Mouse (Mus musculus) gonadal fat pad, adult 2 months (tissue): Measurements from ENCODE around the gene Celsr1. TPM values are rescaled to one million over a fixed set of nuclear protein-coding genes. Genes with fewer than 3 reads are reported as not detected.

Source experiments
- DNase-seq: peaks from one replicate; pipeline ENCODE4 v3.0.0-alpha.2; 2012; ENCODE audit warnings: low read depth
- polyA plus RNA-seq: library from polyadenylated mRNA; depleted of rRNA; stranded (reverse); fragments of >200 nt; gene quantifications from 2 replicates; pipeline ENCODE4 v1.2.3, GENCODE M21; 2012

The Celsr1 gene
- polyA plus RNA-seq, 1 experiment: 6.4 TPM

GRCm38 (mm10) chr15:85994906-85995608, 38.5 kb downstream of the Celsr1 start:
- DNase-seq: no peak

DNA sequence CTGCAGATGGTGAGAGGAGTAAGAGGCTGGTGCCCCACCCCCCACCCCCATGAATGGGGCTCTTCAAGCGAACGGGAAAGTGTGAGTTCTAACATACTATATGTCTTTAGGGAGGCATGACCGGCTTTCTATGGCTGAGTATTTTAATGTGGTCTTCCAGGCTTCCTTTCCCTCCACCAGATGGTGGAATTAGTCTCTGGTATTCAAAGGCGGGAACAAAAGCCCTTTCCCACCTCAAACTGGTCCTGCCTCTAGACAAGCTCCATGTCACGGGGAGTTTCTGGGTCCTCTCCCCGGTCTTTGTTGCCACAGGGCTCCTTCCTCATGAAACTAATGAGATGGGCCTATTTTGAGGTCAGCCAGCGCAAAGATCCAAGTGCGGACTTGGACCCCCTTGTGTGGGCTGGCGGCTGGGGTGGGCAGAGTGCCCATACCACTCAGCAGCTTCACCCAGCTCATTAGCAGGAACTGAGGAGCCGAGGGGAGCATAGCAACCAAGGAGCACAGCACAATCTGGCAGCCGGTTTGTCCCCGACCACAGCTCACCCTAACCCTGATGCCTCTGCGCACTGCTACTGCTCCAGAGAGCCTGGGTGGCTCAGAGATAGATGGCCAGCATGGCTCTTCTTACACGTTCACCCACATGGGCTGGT, 39.5 kb downstream of the Celsr1 start:
- DNase-seq: no peak

GRCm38 (mm10) chr15:85993386-85993785, 40.2 kb downstream of the Celsr1 start:
- no peak for DNase-seq

GRCm38 (mm10) chr15:85992125-85992495, 41.5 kb downstream of the Celsr1 start:
- no peak for DNase-seq

GRCm38 (mm10) chr15:85991453-85992124, 42.0 kb downstream of the Celsr1 start:
- DNase-seq: peak; percentile 88

- DNase-seq: peak; percentile 77
Observed at GRCm38 (mm10) chr15:85990696-85991443, 42.7 kb downstream of the Celsr1 start.

DNA sequence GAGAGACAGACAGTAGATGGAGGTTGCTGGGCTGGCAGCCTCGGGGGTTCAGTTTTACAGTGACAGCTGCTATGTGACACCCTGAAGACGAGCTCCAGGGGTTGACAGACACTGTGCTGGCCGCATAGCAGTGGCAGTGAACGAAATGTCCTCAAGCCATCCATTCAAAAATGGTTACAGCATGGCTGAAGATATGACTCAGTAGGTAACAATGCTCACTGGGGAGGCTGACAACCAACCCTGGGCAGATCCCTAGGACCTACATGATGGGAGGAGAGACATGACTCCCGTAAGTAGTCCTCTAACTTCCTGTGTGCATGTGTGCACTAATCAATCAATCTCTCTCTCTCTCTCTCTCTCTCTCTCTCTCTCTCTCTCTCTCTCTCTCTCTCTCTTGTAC, 45.7 kb downstream of the Celsr1 start:
- DNase-seq: no peak

DNA sequence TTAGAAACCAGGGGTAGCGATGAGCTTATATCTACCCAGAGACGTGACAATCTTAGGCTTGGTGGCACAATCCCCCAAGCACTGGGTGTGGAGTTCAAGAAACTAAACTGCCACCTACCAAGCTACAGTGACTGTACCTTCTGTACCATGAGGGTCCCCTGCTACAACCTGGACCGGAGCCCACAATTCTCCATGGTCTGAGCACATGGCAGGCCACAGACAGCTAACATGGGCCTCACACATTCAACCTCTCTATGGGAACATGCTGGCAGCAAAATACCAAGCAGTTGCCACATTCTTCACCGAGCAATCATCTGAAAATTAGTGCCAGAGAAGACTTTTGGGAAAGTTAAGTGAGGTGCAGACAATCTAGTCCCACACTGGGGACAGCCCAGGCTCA, 47.4 kb downstream of the Celsr1 start:
- DNase-seq: no peak

GRCm38 (mm10) chr15:85985601-85986000, 48.0 kb downstream of the Celsr1 start:
- DNase-seq: no peak

DNA sequence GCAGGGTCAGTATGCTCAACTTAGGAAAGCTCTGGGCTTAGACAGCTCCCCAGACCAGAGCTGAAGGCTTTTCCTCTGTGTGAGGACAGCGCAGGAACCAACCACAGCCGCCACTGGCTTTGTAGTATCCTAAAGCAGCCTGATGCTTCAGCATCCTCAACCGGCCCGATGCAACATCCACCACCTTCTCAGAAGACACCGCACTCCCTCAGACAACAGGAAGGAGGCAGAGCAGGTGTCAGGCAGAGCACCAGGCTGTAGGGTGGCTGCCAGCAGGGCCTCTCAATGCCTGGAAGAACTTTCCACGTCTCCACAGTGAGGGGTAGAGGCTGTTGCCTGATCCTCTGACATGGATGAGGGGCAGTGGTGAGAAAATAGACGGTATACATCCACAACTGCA, 50.4 kb downstream of the Celsr1 start:
- DNase-seq: no peak

- no peak for DNase-seq
Observed at GRCm38 (mm10) chr15:85982416-85982775, 51.2 kb downstream of the Celsr1 start.

GRCm38 (mm10) chr15:85981768-85982415, 51.7 kb downstream of the Celsr1 start:
- DNase-seq: no peak

DNA sequence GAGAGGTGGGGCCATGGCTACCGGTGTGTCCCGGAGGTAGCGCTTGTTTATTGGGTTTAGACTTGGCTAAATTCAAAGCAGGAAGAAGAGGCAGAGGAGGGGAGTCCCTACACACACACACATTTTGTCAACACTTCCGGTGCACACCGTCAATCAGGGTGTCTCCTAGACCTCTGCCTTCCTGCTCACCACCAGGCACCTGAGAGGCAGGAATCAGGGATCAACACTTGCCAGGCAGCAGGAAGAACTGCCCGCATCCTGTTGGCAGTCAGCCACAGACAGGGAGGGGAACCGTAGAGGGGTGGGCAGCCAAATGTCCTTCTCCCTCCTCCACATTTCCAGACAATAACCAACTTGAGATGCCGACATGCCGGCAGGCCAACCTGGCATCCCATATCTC, 56.5 kb downstream of the Celsr1 start:
- no peak for DNase-seq

GRCm38 (mm10) chr15:85975746-85976145, 57.8 kb downstream of the Celsr1 start:
- DNase-seq: no peak

DNA sequence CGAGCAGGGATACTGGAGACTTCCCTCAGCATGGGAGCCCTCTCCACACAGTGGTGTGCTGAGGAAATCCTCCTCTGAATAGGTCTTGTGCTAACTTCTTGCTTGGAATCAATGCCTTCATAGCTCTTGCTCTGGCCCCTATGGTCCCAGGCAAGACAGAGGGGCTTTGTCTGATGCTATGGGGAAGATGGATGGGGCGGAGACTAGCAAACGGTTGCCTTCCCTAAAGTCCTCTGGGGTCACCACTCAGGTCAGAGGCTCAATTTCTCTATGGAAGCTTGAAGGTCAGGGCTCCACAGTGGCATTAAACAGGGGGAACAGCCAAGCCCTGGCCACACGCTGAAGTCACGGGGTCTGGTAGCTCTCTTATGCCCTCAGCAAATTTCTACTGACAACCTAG, 62.0 kb downstream of the Celsr1 start:
- no peak for DNase-seq

- DNase-seq: no peak
Observed at GRCm38 (mm10) chr15:85970441-85970840, 63.1 kb downstream of the Celsr1 start.

DNA sequence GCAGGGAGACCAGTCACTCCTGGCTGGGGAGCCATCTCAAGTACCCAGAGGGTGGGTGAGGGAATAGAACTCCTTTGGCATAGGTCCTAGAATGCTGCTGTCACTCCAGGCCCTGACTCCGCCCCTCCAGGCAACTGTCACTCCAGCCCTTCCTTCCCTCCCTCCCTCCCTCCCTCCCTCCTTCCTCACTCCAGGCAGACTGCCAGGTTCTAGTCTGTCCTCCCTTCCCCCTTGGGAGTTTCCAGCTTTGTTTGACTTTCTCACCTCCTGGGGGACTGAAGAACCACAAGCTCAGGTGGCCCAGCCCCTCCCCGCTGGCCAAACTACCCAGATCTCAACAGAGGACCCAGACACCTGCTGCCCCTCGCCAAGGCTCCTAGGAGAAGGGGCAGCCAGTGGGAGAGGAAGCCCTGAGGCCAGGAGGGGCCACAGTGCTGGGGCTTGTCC, 63.8 kb downstream of the Celsr1 start:
- no peak for DNase-seq

DNA sequence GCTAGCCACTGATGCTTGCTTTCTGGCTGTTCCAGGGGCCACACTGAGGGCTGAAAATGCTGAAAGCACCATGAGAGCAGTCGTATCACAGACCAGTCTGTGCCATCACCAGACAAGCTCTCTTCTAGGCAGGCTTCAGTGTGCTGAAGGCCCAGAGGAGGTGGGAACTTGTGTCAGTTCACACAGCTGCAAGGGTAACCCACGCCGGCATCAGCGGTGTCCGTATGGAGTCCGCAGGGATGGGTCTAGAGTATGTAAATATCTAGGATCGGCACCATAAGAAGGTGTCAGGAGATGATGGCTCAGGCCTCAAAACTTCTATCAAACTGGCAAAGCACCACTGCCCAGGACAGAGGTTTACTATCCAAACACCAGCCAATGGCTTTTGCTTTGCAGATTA, 64.3 kb downstream of the Celsr1 start:
- DNase-seq: no peak

- no peak for DNase-seq
Observed at GRCm38 (mm10) chr15:85966032-85966431, 67.5 kb downstream of the Celsr1 start.

DNA sequence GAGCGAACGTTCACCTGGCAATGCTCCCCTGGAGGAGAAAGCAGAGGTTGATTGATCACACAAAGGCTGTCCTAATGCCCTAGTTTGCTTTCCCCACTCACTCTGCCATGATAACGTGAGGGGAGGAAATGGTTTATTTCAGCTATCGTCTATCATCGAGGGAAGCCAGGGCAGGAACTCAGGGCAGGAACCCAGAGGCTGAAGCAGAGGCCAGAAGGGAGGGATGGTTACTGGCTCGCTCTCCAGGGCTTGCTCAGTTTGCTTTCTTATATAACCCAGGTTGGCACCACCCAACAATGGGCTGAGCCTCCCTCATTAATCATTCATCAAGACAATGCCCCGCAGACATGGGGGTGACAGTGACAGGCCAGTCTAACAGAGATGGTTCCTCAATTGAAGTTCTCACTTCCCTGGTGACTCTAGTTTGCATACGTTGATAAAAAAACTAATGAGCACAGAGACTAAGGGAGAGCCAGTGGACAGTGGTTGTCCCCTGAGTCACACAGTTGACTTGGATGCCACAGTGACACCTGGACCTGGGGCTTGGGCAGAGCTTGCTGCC, 70.2 kb downstream of the Celsr1 start:
- DNase-seq: no peak

GRCm38 (mm10) chr15:85962691-85963090, 70.9 kb downstream of the Celsr1 start:
- DNase-seq: no peak

- DNase-seq: no peak
Observed at GRCm38 (mm10) chr15:85961651-85962050, 71.9 kb downstream of the Celsr1 start.
